Mouse (Mus musculus) c-Kit-positive CD71-positive TER-119-positive erythroid progenitor cells, embryonic 14.5 days (primary cell): ENCODE measurements around the gene Kansl1l.
"Not testable (repeated sequence)": the region's sequence is repeated elsewhere in the genome, so short reads cannot be mapped to it uniquely, and the experiment has no call there.

Experiments used
- DNase-seq: peaks from one replicate; pipeline ENCODE4 v3.0.0-alpha.2; 2013; ENCODE audit warnings: low spot score

Kansl1l gene

DNA sequence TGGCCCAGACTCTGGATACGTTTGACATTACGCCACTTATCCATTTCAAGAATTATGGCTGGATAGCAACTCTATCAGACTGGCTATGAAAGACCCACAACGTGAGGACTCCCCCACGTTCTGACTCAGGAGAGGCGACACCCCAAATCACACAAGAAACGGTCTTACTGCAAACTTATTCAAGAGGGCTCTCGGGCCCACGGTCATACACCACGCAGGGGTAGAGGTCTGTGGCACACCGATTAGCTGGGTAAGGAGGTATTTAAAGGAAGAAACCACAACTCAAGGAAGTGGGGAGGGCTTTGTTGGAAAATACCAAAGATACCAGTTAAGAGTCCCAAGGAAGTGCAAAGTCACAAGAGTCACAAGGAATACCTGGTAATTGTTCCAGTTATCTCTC is 117.7 kb downstream of the Kansl1l start:
- not testable (repeated sequence) for DNase-seq

DNA sequence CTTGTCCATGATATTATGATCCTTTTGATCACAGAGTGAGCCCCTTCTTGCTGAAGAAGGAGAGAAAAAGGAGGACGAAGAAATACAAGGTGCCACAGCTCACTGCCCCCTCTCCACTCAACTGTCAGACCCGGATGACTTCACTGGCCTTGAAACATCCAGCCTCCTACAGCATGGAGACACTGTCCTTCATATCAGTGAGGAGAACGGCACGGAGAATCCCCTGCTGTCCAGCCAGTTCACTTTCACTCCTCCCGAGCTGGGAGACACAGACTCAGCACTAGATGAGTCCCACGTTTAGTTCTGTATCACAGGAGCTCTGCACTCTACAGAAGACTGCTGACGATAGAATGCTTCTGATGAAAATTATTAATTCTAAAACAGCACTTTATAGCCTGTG is 122.1 kb downstream of the Kansl1l start:
- no peak for DNase-seq

DNA sequence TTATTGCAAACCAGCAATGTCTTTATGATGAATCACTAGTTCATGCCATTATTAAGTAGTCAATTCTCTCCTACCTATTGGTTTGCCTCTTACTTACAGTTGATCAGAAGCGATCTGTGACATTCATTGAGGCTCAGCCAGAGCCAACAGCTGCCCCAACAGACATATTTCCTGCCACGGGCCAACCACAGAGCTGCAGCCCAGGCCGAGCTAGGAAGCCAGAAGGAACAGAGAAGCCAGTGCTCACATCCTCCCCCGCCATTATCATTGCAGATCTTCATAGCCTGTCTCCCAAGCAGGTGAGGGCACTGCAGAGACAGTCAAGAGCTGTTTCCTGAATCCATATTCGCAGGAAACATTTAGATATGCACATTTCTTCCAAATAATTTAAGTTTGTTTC is 123.1 kb downstream of the Kansl1l start:
- DNase-seq, result no peak

DNA sequence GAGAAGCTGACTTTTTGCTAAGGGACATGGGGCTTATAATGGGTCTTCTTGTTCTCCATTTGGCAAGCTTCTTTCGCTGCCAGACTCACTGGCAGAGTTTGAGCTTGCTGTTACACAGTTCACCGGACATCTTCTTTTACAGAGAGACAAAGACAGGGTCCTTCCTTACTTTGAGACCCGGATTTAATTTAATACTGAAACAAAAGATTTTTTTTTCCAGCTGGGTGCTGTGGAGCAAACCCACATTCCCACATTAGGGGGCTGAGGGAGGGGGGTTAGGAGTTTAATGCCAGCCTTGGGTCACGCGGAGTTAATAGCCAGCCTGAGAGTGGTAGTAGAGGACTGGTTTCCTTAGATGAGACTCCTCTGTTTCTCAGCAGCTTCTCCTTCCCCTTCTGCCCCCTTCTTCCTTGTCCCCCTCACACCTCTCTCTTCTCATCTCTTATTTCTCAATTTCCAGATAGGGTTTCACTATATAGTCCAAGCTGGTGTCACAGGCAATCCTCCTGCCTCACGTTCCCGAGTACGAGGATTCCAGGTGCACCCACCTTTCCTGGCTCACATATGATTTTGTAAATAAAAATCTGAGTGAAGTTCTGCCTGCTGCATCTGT is 124.5 kb downstream of the Kansl1l start:
- no peak for DNase-seq

- no peak for DNase-seq
Measured at GRCm38 (mm10) chr1:66692308-66692707, 125.1 kb downstream of the Kansl1l start.

DNA sequence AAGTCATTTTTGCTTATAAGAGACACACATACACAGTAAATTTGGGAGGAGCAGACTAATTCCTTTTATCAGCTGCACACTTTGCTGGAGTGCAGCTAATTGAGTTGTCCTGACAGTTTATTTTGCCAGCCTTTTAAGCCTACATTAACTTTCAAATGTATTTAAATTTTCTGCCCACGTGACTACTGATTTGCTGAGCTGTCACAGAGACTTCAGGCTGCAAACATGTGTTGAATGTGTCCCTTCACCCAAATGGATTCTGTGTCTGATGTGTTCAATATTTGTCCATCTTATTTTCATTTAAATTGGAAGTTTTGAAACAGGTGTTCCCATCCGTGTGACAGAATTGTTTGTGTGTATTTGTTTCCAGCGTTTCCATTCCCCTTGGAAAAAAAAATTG is 125.6 kb downstream of the Kansl1l start:
- no peak for DNase-seq

DNA sequence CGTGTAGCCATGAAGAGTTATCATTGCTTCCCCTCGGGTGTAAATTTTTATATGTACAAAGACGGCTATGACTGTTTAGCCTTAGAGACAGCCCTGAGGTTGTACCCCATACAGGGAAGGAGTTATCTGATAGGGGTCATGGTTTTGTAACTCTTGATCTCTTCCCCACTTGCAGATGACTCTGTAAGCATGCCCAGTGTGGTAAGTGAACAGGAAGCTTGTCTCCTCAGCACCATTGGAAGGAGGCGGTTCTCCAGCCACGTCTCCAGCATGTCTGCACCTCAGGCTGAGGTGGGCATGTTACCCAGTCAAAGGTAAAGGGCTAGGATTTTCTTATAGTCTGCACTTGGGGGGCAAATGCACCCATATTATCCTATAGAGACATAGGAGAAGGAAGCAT is 134.4 kb downstream of the Kansl1l start:
- no peak for DNase-seq

DNA sequence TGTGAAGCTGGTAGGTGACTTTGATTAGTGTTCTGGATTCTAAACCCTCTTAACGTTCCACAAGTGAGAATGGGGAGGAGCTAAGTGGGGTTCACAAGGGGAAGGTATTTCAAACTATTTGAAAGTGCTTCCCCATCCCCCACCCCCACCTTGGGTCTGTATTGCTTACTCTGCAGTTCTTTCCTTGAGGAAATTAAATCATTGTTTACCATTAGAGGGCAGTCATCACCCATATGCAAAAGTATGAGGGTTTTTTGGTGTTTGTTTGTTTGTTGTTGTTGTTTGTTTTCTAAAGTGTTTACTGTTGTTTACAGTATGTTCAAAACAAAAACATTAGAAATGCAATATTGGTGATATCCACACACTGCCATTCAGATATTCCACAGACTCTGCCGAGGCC is 138.7 kb downstream of the Kansl1l start:
- DNase-seq, result no peak

GRCm38 (mm10) chr1:66677928-66678327 is 139.4 kb downstream of the Kansl1l start:
- no peak for DNase-seq

DNA sequence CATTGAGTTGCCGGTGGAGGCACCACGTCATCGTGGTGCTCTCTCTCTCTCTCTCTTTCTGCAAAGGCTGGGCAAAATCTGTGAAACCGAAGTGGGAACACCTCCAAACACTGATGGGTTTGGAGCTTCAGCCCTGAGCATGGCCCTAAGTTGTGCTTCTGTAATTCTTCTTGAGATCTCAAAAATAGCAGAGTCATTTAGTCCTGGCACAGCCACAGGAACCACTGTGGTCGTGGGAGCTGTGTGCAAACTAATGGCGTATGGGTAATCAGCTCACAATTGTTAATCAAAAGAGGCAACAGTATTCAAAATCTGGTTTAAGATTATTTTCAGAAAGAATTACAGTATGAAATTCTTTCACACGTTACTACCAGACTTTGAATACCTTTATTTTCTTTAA is 144.6 kb downstream of the Kansl1l start:
- DNase-seq, result no peak

- DNase-seq, result no peak
Measured at GRCm38 (mm10) chr1:66671475-66671874, 145.9 kb downstream of the Kansl1l start.
